Mouse (Mus musculus) MEL-GATA-1-ER (cell line): ENCODE measurements around the gene Fzd4.
A peak's percentile ranks its signal among the peaks of the same experiment; 100 is the strongest.

Experiments
- DNase-seq: peaks from one replicate; pipeline ENCODE4 v3.0.0-alpha.2; 2012; ENCODE audit warnings: low read depth; ENCODE audit errors: extremely low read depth

Fzd4 gene

DNA sequence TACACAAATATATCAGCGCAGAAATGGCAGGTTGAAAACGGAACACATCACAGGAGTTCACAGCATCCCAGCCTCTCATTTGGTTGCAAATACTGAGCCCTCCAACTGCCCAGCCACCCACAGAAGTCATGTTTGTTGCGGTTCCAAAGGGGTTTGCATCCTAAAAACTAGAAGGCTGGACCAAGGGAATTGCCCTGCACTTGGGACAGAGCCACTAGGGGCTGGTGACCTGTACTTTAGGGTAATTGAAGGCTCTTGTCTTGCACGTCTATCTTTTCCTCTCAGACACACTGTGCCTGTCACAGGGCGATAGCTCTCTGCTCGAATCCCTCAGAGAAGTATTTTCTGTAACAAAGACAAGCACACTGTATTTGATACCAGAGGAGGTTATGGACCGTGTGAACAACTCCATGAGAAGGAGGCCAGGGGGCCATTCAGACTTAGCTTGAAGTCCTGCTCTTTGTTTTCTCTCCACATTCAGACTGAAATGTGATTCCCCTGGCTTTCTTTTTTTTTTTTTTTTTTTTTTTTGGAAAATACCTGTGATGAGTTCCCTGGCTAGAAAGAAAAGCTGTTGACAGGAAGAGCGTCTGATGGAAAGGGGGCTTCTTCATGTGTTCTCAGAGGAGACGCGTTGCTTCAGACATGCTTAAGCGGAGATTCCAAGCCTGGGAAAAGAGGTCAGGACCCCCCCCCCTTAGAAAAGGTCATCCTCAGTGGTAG is 2.9 kb upstream of the Fzd4 start:
- DNase-seq = no peak

DNA sequence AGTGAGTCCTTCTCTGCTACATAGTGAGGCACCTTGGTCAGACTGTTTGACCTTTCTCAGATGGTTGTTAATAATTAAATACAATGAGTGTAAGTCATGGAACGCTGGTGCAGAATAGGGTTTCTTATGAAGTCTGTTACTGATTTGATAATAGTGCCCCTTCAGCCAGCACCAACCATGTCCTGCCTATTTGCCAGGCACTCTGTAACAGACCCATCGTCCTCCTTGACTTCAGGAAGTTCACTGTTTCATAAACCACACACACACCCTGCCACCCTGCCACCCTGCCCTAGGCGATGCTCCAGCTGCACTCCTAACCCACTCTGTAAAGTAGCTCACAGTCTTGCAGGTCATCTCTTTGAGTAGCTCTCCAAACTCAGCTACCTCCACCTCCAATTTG is 2.2 kb upstream of the Fzd4 start:
- no peak for DNase-seq

DNA sequence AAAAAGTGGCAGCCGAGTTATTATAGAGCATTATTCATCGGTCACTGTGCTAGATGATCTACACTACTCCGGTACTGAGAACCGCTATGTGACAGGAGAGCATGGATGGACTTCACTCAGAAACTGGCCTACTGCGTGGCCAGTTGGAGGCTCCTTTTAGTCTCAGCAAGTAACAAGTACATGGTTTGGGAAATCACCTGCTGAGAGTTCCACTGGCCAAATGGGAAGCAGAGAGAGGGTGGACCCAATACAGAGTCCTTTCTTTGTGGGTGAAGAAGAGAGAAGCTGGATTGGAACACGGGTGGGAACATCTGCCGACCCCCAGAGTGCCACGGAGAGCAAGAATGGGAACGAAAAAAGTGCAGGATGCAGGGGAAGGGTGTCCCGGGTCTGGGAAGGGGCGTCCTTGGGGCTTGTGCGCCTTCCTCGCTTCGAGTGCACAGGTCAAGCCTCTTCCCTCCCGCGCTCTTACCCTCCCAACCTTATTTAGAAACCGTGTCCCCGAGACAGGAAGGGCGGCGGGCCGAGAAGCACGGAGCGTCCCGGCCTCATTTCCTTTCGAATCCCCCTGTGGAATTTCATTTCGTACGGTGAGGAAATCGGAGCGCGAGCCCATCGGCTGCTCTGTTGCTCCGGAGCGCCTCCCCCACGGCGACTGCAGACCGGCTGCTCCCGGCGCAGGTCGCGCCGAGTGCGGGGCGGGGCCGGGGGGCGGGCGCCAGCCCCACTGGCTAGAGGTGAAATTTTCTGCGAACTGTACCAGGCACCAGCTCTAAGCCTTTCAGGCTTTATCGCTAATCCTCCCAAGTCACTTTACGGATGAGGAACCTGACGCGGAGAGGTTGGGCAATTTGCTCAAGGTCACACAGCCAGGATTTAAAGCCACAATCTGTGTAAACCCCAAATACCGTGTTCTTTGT is 842 bp upstream of the Fzd4 start:
- DNase-seq = peak; percentile 73

DNA sequence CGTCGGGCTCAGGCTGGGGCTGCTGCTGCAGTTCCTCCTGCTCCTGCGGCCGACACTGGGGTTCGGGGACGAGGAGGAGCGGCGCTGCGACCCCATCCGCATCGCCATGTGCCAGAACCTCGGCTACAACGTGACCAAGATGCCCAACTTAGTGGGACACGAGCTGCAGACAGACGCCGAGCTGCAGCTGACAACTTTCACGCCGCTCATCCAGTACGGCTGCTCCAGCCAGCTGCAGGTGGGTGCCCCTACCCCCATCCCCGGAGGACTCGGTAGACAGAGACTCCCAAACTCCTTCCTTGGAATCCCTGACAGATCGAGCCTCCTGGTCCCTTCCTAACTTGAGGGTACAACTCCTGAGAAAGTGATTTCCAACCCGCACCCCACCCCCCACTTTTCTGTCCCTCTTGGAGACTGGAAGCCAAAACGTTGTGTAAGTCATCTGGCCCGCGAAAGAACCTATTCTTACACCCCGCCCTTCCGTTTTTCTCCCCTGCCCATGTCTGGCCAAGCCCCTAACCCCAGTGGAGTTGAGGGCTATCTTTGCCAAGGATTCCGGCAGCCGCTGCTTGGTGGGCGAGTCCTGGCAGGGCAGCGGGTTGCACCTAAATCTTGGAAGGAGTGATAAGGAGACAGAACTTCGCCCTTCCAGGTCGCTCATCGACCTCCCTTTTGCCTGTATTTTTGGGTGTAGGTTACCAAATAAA is 732 bp downstream of the Fzd4 start:
- DNase-seq = no peak

DNA sequence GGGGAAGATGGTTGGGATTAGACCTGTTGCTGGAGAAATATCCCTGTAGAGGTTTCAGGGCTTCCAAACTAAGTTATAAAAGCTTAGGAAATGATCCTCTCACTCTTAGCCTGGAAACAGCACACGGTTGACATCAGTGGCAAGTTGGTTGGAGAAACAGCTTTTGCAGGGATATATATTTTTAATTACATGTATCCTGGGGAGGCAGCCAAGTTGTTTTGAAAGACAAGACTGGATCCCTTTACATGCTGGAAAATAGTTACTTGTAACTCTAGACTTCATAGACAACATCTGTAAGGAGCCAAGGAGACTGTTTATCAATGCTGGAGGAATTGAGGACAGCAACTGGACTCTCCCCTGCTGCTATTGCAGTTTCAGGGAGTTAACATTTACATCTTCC is 1.9 kb downstream of the Fzd4 start:
- no peak for DNase-seq

DNA sequence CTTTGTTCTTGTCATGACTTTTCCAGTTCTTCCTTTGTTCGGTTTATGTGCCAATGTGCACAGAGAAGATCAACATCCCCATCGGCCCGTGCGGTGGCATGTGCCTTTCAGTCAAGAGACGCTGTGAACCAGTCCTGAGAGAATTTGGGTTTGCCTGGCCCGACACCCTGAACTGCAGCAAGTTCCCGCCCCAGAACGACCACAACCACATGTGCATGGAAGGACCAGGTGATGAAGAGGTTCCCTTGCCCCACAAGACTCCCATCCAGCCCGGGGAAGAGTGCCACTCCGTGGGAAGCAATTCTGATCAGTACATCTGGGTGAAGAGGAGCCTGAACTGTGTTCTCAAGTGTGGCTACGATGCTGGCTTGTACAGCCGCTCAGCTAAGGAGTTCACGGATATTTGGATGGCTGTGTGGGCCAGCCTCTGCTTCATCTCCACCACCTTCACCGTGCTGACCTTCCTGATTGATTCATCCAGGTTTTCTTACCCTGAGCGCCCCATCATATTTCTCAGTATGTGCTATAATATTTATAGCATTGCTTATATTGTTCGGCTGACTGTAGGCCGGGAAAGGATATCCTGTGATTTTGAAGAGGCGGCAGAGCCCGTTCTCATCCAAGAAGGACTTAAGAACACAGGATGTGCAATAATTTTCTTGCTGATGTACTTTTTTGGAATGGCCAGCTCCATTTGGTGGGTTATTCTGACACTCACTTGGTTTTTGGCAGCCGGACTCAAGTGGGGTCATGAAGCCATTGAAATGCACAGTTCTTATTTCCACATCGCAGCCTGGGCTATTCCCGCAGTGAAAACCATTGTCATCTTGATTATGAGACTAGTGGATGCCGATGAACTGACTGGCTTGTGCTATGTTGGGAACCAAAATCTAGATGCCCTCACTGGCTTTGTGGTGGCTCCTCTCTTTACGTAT is 3.1 kb downstream of the Fzd4 start:
- DNase-seq = no peak

DNA sequence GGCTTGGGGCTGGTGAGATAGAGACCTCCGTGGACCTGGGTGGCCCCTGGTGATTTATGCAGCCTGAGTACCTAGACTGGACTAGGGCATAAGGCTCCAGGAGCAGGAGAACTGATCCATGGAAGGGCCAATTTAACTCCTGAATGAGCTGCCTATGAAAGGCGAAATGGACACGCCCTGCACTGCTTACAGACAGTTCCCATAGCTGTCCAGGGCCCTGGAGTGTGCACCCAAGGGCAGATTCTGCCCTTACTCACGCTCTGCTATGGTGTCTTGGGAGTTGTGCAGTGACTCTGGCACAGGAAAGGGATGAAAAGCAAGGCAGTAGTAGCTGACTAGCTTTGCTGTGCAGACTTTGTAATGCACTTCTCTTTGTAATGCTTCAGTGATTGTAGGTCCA is 6.1 kb downstream of the Fzd4 start:
- no peak for DNase-seq

DNA sequence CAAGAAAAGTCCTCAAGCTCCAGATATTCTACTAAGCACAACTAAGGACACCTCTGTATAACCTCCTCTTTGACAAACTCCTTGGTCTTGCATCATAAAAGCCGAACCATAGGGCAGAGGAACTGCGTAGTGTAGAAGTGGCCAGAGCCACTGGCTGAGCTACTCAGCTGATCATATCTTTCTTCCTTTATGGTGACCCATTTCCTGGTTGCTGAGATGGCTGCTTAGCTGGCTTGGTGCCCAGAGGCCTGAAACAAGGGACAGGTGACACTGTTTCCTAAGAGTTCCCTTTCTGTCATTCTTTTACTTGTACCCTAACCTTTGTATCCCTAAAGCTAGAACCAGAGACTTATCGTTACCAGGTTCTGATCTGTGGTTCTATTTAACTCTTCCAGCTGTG is 7.2 kb downstream of the Fzd4 start:
- DNase-seq = no peak

DNA sequence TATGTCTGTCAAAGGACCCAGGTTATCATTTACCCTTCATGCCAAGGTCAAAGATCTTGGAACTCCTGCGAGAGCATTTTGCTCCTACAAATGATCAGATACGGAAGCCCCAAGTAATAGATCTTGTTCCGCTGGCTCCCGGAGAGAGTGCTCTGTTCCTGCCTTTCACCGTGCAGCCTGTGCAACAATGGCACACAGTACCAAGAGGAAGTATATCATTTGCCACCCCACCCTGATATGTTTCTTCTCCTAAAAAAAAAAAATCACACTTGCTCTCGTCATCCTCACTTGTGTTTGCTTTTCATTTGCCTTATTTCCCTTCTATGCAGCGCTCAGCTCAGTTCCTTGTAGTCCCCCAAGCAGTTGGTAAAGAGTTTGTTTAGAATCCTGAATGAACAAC is 7.9 kb downstream of the Fzd4 start:
- no peak for DNase-seq

DNA sequence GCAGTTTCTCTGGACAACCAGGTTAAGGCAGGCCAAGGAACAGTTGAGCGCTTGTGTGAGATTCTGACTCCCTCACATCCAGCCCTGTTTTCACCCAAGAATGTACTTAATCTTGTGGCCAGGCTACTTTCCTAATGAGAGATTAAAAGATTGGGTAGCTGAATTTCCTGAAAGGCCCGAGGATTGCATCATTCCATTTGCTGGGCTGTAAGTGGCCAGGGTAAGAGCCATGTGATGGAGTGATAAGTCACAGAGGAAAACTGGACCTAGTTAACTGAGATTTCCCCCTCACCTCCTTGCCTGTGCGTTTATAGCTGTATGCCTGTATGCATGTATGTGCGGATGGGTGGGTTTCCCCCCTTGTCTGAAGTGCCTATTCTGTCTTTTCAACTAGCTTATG is 11.9 kb downstream of the Fzd4 start:
- no peak for DNase-seq

DNA sequence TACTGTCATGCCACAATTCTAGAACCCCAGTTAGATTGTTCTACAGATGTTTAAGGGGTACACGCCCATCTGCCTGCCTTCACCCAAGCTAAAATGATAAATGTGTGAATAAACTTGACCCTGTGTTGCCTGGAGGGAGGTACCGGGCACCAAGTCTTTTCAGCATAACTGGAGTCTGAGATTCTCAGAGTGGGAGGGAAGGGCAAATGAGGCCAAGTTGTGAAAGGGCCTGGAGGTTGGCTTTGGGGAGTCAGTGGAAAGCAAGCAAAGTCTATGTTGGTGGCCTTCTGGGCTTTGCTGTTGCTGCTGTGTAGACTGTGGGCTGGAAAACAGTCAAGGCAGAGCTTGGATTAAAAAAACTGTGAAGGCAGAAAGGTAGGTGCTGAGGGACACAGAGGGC is 13.6 kb downstream of the Fzd4 start:
- DNase-seq = no peak

DNA sequence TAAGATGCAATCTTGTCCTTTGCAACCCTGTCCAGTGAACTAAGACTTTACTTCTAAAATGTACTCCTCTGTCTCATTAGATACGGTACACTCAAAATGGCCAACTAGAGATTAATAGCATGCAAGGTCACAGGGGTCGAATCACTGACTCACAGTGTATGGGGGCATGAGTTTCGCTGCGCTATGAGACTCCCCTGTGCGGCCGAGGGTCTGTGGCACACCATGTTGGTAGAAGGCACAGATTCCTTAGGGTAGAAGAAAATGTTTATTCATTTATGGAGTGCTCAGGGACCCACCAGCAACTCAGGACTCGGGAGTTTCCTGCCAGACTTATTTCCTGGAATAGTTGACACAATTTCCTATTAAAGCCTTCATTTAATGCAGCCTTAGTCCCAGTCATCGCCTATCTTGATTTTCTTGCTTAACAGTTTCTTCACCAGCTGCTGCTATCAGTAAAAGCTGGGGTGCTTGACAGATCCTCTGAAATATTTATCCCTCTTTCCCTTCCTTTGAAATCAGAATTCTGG is 14.0 kb downstream of the Fzd4 start:
- DNase-seq = no peak

DNA sequence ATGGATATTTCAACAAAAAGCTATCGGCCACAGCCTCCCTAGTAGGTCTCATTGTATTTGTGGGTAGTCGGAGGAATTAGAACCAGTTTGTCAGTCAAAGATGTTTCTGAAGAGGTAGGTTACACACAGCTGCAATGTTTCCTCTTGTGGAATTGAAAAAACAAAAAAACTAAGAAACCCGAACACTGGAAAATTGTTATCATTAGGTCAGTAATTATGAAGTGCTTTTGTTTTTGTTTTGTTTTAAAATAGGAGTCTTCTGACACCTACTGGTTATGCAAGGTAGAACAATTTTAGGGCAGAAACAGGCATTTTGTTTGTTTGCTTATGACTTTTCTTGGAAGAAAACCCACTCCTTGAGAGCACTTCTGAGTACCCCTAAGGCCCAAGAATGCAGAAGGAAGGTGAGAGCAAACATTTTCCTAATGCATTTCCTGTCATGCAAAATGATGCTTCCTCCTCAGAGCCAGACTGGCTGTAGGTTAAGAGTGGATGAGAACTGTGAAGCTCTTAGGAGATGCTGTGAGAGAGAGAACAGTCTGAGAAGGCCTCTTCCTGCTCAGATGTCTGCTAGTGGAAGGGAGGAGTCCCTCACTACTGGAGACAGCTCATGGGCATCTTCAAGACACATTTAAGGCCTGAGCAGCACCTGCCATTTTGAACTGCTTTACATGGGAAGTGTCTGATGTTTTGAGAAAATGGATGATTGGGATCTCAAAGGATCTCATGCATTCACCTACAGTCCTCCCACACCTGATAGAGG is 14.9 kb downstream of the Fzd4 start:
- no peak for DNase-seq

DNA sequence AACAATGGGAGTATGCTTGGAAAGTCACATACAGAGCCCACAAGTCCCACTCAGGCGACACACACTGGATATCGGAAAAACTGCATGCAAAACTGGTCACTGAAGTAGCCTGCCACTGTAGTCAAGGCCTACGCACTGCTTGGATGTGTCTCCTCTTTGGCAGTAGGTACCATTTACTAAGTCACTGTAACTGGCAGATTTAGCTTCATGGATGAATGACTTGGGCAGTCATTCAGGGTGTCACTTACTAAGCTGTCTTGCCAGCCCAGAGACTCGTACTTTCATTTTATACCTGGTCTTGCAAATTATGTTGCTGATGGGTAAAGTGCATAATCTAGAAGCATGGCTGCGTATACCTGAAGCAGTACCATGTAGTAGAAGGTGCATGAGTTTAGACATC is 17.1 kb downstream of the Fzd4 start:
- no peak for DNase-seq

DNA sequence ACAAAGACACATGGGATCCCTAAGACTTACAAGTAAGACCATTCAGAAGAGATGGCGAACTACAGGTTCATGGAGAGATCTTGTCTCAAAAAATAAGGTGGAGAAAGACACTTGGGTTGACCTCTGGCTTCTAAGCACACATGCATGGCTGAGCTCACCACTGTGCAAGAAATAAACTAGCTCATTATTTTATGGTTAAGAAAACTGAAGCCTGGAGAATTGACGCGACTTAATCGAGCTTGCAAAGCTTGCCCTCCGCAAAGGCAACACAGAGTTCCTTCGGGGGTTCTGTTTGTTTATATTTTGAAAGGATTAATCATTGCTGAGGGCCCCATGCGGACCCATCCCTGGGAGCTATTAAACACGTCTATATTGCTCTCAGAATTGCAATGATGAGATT is 18.5 kb downstream of the Fzd4 start:
- no peak for DNase-seq

DNA sequence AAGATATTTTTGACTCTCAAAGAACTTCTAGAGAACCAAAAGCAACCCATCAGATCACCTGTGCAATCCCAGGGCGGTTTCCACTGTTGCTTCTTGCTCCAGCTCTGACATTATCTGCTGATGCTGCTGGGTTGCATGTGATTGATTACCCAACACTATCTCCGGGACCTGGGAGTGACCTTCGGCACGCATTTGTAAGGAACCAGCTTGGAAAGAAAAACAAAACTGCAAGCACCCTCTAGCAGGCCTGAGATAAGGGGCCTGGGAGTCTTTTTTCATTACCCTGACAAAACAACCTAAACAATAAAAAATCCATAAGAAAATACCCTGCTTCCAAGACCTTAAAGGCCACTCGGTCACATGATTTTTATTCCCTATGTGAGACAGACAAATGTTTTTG is 19.0 kb downstream of the Fzd4 start:
- DNase-seq = no peak

DNA sequence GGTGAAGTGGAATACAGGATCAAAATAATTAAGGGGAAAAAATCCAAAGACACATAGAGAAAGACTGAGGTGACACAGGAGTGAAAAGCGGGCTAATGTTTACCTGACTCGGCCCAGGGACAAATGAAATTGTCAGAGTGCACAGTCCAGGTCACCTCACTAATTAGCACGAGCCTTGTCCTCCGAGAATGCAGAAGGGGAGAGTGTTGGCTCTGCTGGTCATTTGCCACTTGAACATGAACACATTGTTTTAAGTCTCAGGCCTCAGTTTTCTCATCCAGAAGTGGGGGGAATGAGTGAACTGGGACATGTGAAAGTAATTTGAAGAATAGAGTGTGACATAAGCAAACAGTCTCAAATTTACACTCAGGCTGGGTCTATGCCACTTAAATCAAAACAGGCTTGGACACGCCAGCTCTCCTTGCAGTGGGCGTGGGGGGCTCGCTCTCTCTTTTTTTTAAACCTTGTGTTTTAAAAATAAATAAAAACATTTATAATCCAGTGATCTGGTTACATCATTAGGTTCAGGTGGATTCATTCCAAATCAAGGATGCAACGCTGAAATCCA is 19.6 kb downstream of the Fzd4 start:
- no peak for DNase-seq

DNA sequence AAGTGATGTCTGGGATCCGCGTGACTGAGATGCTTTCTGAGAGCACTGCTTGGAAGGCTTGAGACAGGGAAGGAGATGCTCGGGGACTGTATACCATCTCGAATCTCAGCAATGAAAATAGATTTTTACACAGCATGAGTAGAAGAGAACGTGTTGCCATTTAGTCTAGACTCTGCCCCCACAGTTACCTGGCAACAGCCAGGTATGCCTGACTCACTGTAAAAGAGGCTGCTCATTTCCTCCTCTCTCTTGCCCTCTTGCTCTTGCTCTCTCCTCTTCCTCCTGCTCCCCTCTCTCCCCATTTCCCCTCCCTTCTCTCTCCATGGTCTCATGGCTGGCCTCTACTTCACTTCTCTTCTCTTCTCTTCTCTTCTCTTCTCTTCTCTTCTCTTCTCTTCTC is 20.5 kb downstream of the Fzd4 start:
- DNase-seq = no peak

DNA sequence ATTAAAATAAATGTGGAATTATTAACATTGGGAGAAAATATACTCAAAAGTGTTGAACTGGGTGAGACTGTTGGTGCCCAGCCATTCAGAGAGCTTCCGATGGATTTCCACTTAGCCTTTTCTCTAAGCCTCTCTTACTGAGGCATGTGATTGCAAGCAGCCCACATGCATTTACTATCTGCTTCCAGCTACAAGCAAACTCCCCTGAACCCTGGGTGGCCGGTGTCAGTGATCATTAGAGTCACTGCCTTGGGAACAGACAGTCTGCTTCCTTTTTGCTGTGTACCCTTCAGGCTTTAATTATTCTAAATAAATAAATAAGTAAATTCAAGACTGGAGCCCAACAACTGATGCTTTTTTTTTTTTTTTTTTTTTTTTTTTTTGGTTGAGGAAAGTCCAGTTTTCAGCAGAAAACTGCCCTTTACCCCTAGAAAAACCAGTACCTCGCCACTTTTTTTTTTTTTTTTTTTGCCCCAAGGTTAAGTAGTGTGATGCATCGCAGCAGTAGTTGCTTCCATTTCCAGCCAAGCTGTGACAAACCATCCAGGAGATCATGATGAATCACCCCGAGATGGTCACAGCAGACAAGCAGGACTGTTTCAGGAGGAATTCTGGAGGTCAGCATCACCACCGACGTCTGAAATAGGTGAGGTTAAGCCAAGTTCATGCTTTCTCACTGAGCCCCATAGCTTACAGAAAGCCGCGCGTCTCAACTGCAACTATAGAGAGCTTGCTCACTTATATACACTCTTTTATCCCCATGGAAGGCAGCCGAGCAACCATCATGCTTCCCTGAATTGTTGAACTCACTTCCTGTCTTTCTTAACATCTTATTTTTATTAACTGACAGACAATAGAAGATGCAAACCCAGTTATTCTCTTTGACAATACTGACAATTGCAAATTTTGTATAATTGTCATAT is 21.9 kb downstream of the Fzd4 start:
- no peak for DNase-seq
